Mouse (Mus musculus) olfactory bulb, adult 2 months (tissue): ENCODE results near the gene Tmem260.

ENCODE experiments used
- CTCF ChIP-seq: fragments of 200-500 bp; IDR thresholded peaks from 2 replicates; pipeline ENCODE4 v1.5.1; 2012; ENCODE audit warnings: low read depth, mild to moderate bottlenecking, low read length, moderate library complexity; ENCODE audit not compliant: insufficient read depth
- POLR2A ChIP-seq: fragments of 200-500 bp; IDR thresholded peaks from 2 replicates; pipeline ENCODE4 v1.6.1; 2012; ENCODE audit warnings: mild to moderate bottlenecking, low read depth, low read length, moderate library complexity; ENCODE audit not compliant: insufficient read depth

DNA sequence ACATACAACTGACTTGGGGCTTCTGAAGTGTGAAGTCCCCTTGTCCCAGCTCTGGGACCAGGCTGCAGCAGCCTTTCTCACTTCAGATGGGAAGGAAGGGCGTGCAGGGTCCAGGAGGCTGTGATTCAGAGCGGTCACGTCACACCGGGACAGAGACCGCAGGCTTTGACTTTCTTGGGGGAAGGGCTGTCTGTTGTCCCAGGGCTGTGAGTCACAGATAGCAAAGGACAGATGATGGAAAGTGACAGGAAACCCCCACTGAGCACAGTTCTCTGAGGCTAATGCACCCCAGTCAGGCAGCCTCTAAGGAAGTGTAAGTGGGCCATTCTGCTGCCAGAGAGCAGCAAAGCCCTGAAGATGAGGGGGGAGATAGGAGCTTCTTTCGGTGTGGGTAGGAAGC is 23.9 kb upstream of the Tmem260 start:
- TF ChIP-seq CTCF (no peak), POLR2A (no peak)
